Mouse (Mus musculus) forebrain, embryonic 14.5 days (tissue): ENCODE measurements around the gene Osbpl5. TPM values are rescaled to one million over a fixed set of nuclear protein-coding genes. Genes with fewer than 3 reads are reported as not detected.

ENCODE experiments used
- ATAC-seq: fragments of 200-750 bp; cut with Nextera tagmentation; 2 replicates; pipeline ENCODE4 v1.8.0; 2017; ENCODE audit warnings: mild to moderate bottlenecking, moderate library complexity
- DNase-seq: peaks from one replicate; pipeline ENCODE4 v3.0.0-alpha.2; 2015; ENCODE audit warnings: low spot score
- H3K27ac ChIP-seq: fragments of 300-500 bp; sonication (generic); 2 replicates; pipeline ENCODE4 v1.5.1; 2014; ENCODE audit warnings: low read depth, mild to moderate bottlenecking, control low read depth, low read length, moderate library complexity
- H3K27me3 ChIP-seq: fragments of 300-500 bp; sonication (generic); replicated peaks from 2 replicates; pipeline ENCODE4 v1.6.1; 2014; ENCODE audit warnings: low read length, control low read depth, mixed read lengths; ENCODE audit not compliant: control insufficient read depth, insufficient read depth
- H3K36me3 ChIP-seq: fragments of 300-500 bp; sonication (generic); 2 replicates; pipeline ENCODE4 v1.6.1; 2014; ENCODE audit warnings: low read length, control low read depth; ENCODE audit not compliant: control insufficient read depth, insufficient read depth
- H3K4me1 ChIP-seq: fragments of 300-500 bp; sonication (generic); 2 replicates; pipeline ENCODE4 v1.6.1; 2014; ENCODE audit warnings: antibody characterized with exemption, low read length, control low read depth; ENCODE audit not compliant: control insufficient read depth, insufficient read depth
- H3K4me2 ChIP-seq: fragments of 300-500 bp; sonication (generic); 2 replicates; pipeline ENCODE4 v1.6.1; 2014; ENCODE audit warnings: mild to moderate bottlenecking, control low read depth, low read length
- H3K4me3 ChIP-seq: fragments of 300-500 bp; sonication (generic); 2 replicates; pipeline ENCODE4 v1.5.1; 2014; ENCODE audit warnings: low read depth, low read length, control low read depth
- H3K9ac ChIP-seq: fragments of 300-500 bp; sonication (generic); 2 replicates; pipeline ENCODE4 v1.6.1; 2014; ENCODE audit warnings: mild to moderate bottlenecking, low read length, control low read depth, moderate library complexity
- H3K9me3 ChIP-seq: fragments of 300-500 bp; sonication (generic); replicated peaks from 2 replicates; pipeline ENCODE4 v1.6.1; 2016; ENCODE audit warnings: low read length, control low read depth, mixed read lengths; ENCODE audit not compliant: control insufficient read depth
- WGBS: fragments of 180-500 bp; shearing (Covaris S2); extraction: QIAGEN DNeasy Blood & Tissue Kit; methylation state at CpG from one replicate; pipeline ENCODE4 v1.1.7; 2014; 5-methylcytosine and 5-hydroxymethylcytosine counted together
- polyA plus RNA-seq: library from polyadenylated mRNA; unstranded; fragments of >200 nt; fragmentation: Nextera tagmentation; extraction: Ambion mirVana; gene quantifications from 2 replicates; pipeline ENCODE4 v1.2.1, GENCODE M21; 2014

Osbpl5 gene
- polyA plus RNA-seq, 1 experiment from 2014 or later, result 25.8 TPM

GRCm38 (mm10) chr7:143783378-143783995 lies 26.7 kb upstream of the Osbpl5 start:
- H3K4me1 ChIP-seq, result peaks cover 15% of the 10 kb centered on the region
- ATAC-seq, result peak; percentile 67; the same call in 1 of the 2 replicates
- no peaks in the 10 kb centered on the region for H3K27me3 ChIP-seq
- H3K27ac ChIP-seq, result peak overlapping the region; percentile 62; the same call in 1 of the 2 replicates
- no peaks in the 10 kb centered on the region for H3K36me3 ChIP-seq
- peak overlapping the region; percentile 72 for H3K4me2 ChIP-seq
- no peak for DNase-seq
- H3K9ac ChIP-seq, result peak overlapping the region; percentile 68
- no peaks in the 10 kb centered on the region for H3K9me3 ChIP-seq
- H3K4me3 ChIP-seq, result peak overlapping the region; percentile 43
- 16% methylated on average over 5 of the region's 6 CpGs for WGBS

GRCm38 (mm10) chr7:143777375-143777774 lies 20.6 kb upstream of the Osbpl5 start:
- Histone ChIP-seq H3K36me3 (no peaks in the 10 kb centered on the region), H3K4me3 (no peak overlapping the region), H3K9me3 (no peaks in the 10 kb centered on the region), H3K27me3 (no peaks in the 10 kb centered on the region), H3K4me1 (no peaks in the 10 kb centered on the region), H3K9ac (no peak overlapping the region), H3K27ac (no peak overlapping the region), H3K4me2 (no peak overlapping the region)
- DNase-seq (no peak), ATAC-seq (no peak)
- 66% methylated on average over 2 of the region's 2 CpGs for WGBS

DNA sequence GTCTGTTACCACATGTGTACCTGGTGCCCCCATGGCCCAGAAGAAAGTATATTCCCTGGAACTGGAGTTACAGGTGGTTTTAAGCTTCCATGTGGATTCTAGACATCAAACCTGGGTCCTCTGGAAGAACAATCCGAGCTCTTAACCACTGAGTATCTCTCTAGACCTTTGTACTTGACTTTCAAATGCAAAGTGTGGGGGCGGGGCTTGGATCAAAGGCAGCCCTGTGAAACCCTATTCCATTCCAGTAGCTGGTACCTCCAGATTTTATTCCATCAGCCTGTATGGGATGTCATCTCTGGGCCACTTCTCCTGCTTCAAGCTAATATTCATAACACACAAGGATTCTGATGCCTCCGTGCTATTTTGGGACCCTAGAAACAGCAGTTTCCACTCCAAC lies 19.4 kb upstream of the Osbpl5 start:
- Histone ChIP-seq H3K4me3 (no peak overlapping the region), H3K9me3 (no peaks in the 10 kb centered on the region), H3K27me3 (no peaks in the 10 kb centered on the region), H3K4me1 (no peaks in the 10 kb centered on the region), H3K4me2 (no peak overlapping the region), H3K9ac (no peak overlapping the region), H3K36me3 (no peaks in the 10 kb centered on the region), H3K27ac (no peak overlapping the region)
- DNase-seq (no peak), ATAC-seq (no peak)
- WGBS, result 35% methylated on average over 3 of the region's 3 CpGs

- no peak overlapping the region for H3K4me3 ChIP-seq
- 68% methylated on average over 1 of the region's 1 CpGs for WGBS
- no peak overlapping the region for H3K9ac ChIP-seq
- ATAC-seq (no peak), DNase-seq (no peak)
- no peaks in the 10 kb centered on the region for H3K4me1 ChIP-seq
- H3K27me3 ChIP-seq, result 0 out of 2 replicates have a peak, but pooled peaks cover 1% of the 10 kb centered on the region
- H3K9me3 ChIP-seq, result no peaks in the 10 kb centered on the region
- no peaks in the 10 kb centered on the region for H3K36me3 ChIP-seq
- H3K4me2 ChIP-seq, result no peak overlapping the region
- no peak overlapping the region for H3K27ac ChIP-seq
Measured at GRCm38 (mm10) chr7:143769461-143769860, 12.7 kb upstream of the Osbpl5 start.

GRCm38 (mm10) chr7:143768267-143768666 lies 11.5 kb upstream of the Osbpl5 start:
- Histone ChIP-seq H3K4me2 (no peak overlapping the region), H3K9ac (no peak overlapping the region), H3K36me3 (no peaks in the 10 kb centered on the region), H3K4me1 (no peaks in the 10 kb centered on the region), H3K27ac (no peak overlapping the region), H3K27me3 (0 out of 2 replicates have a peak, but pooled peaks cover 4% of the 10 kb centered on the region), H3K9me3 (no peaks in the 10 kb centered on the region), H3K4me3 (no peak overlapping the region)
- ATAC-seq (no peak), DNase-seq (no peak)
- 74% methylated on average over 6 of the region's 6 CpGs for WGBS

GRCm38 (mm10) chr7:143766893-143767292 lies 10.1 kb upstream of the Osbpl5 start, which contains the start of gene Mrgprg:
TSS of gene Mrgprg (minus strand) at chr7:143766993.
- Histone ChIP-seq H3K9ac (no peak within 1 kb of the TSS), H3K4me2 (no peak within 1 kb of the TSS), H3K27me3 (0 out of 2 replicates have a peak, but pooled peaks cover 4% of the 10 kb centered on the region), H3K27ac (no peak within 1 kb of the TSS), H3K4me3 (no peak within 1 kb of the TSS), H3K9me3 (no peaks in the 10 kb centered on the region), H3K36me3 (no peaks in the 10 kb centered on the region), H3K4me1 (no peaks in the 10 kb centered on the region)
- 40% methylated on average over 6 of the region's 6 CpGs for WGBS
- DNase-seq (no peak), ATAC-seq (no peak)

DNA sequence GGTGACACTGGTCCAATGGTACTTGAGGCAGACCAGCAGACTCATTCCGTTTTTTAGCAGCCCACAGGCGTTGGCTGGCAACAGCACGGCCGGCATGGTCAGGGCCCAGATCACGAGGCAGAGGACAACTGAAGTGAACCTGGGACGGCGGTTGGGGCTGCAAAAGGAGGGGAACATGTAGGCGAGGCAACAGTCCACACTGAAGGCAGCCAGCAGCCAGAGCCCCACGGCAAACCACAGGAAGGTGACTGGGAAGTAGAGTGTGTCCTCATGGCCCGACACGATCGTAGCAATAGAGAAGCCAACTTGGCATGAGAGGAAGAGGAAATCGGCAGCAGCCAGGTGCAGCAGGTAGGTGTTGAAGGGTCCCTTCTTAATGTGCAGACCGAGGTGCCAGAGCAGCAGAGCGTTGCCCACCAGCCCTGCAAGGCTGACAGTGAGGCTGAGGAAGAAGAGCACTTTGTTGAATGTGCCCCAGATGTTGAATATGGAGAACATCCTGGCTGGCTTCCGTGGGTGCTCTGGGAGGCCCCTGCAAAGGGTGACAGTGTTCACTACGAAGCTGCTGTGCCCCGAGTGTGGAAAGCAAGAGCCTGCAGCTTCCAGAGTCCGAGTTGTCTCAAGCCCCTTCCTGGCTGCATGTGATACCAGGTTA lies 8.2 kb upstream of the Osbpl5 start:
- Histone ChIP-seq H3K4me2 (no peak overlapping the region), H3K9me3 (no peaks in the 10 kb centered on the region), H3K4me3 (no peak overlapping the region), H3K36me3 (no peaks in the 10 kb centered on the region), H3K27ac (no peak overlapping the region), H3K9ac (no peak overlapping the region), H3K4me1 (no peaks in the 10 kb centered on the region), H3K27me3 (0 out of 2 replicates have a peak, but pooled peaks cover 4% of the 10 kb centered on the region)
- WGBS, result 78% methylated on average over 19 of the region's 19 CpGs
- DNase-seq (no peak), ATAC-seq (no peak)

- Histone ChIP-seq H3K9me3 (no peaks in the 10 kb centered on the region), H3K4me1 (no peaks in the 10 kb centered on the region), H3K4me3 (no peak overlapping the region), H3K36me3 (no peaks in the 10 kb centered on the region), H3K9ac (no peak overlapping the region), H3K4me2 (no peak overlapping the region), H3K27me3 (0 out of 2 replicates have a peak, but pooled peaks cover 4% of the 10 kb centered on the region), H3K27ac (no peak overlapping the region)
- DNase-seq, result peak; percentile 71
- peak; percentile 62; the same call in 1 of the 2 replicates for ATAC-seq
- 28% methylated on average over 3 of the region's 3 CpGs for WGBS
Measured at GRCm38 (mm10) chr7:143763794-143764193, 7.0 kb upstream of the Osbpl5 start.

GRCm38 (mm10) chr7:143758956-143759355 lies 2.2 kb upstream of the Osbpl5 start:
- no peak for ATAC-seq
- H3K36me3 ChIP-seq, result no peaks in the 10 kb centered on the region
- H3K27me3 ChIP-seq, result peaks cover 6% of the 10 kb centered on the region; the same call in 1 of the 2 replicates
- DNase-seq, result peak; percentile 36
- no peak overlapping the region for H3K4me3 ChIP-seq
- no peak overlapping the region for H3K9ac ChIP-seq
- peaks cover 7% of the 10 kb centered on the region; the same call in 1 of the 2 replicates for H3K4me1 ChIP-seq
- 46% methylated on average over 3 of the region's 3 CpGs for WGBS
- H3K27ac ChIP-seq, result no peak overlapping the region
- no peaks in the 10 kb centered on the region for H3K9me3 ChIP-seq
- no peak overlapping the region for H3K4me2 ChIP-seq
